Mouse (Mus musculus): ENCODE results near the gene Zfp985. TPM values are rescaled to one million over a fixed set of nuclear protein-coding genes. Genes with fewer than 3 reads are reported as not detected.
"Not testable (repeated sequence)": the region's sequence is repeated elsewhere in the genome, so short reads cannot be mapped to it uniquely, and the experiment has no call there.

Zfp985 gene
- total and polyA plus RNA-seq, 2 experiments from 2014 or later = 0.38 TPM; not detected in 1

DNA sequence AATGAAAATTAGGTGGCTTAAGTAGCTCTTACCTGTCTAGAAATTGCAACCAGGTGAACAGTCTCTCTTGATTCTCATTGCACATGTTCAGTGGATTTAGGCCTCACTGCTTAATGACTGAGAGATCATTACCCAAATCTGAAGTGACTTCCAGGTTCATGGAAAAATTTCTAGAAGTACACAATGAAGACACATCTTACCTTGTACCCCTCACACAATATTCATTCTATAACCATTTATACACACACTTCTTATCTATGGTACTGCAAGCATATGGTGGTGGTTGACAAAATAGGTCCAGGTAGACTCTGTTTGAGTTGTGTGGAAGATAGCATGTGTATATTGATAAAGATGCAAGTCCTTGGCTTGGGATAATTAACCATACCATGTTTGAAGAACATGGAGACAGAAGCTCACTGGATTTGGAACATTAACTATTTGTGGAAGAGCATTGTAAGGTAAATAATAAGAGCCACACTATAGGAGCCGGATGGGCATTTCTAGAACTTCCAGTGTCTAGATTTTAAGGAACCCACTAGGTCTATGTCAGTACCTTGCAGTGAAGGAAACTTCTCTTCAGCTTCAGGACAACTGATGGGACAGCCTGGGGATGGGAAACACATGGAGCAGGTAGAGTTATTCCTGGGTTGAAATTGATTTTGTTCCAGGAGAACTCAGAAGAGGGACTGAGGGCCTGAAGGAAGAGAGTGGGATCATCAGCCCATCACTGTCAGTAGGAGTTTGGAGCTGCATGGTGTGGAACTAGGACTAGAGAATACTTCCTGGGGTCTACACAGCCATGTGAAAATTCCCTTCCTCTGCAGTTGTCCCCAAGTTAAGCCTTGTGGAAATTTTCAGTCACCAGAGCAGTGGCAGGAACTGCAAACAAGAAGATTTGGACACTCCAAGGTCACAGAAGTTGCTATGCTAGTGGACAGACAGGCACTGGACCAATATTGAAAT is 33.7 kb downstream of the Zfp985 start:
- Histone ChIP-seq H3K4me2 (ENCODE audit: low read depth) (no peak overlapping the region), H3K4me1 (ENCODE audit: insufficient read depth) (no peaks in the 10 kb centered on the region), H3K4me3 (ENCODE audit: low read depth, low read length) (no peak overlapping the region), H3K9ac (no peak overlapping the region), H3K9me3 (ENCODE audit: low read length) (peaks cover 22% of the 10 kb centered on the region), H3K36me3 (ENCODE audit: insufficient read depth) (no peaks in the 10 kb centered on the region), H3K27ac (ENCODE audit: low read depth, low read length) (no peak overlapping the region), H3K27me3 (ENCODE audit: insufficient read depth, low read length) (no peaks in the 10 kb centered on the region)
- 47% methylated on average over 1 of the region's 1 CpGs for WGBS
- DNase-seq (no peak), ATAC-seq (no peak)
- no peak for TF ChIP-seq CTCF (IDR thresholded peaks at IDR 0.05; ENCODE audit: low read depth)

DNA sequence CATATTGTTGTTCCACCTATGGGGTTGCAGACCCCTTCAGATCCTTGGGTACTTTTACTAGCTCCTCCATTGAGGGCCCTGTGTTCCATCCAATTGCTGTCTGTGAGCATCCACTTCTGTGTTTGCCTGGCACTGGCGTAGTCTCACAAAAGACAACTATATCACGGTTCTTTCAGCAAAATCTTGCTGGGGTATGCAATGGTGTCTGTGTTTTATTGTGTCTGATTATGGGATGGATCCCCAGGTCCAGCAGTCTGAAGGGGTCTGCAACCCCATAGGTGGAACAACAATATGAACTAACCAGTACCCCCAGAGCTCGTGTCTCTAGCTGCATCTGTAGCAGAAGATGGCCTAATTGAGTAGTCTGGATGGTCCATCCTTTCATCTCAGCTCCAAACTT is 41.6 kb downstream of the Zfp985 start:
- H3K9ac ChIP-seq; H3K4me2 ChIP-seq (ENCODE audit: low read depth); DNase-seq; H3K27ac ChIP-seq (ENCODE audit: low read depth, low read length); H3K4me3 ChIP-seq (ENCODE audit: low read depth, low read length); H3K4me1 ChIP-seq (ENCODE audit: insufficient read depth); H3K36me3 ChIP-seq (ENCODE audit: insufficient read depth); ATAC-seq; H3K27me3 ChIP-seq (ENCODE audit: insufficient read depth, low read length): not testable (repeated sequence)
- H3K9me3 ChIP-seq (ENCODE audit: low read length) = peaks cover 11% of the 10 kb centered on the region; the same call in 1 of the 2 replicates
- WGBS = 84% methylated on average over 3 of the region's 3 CpGs

DNA sequence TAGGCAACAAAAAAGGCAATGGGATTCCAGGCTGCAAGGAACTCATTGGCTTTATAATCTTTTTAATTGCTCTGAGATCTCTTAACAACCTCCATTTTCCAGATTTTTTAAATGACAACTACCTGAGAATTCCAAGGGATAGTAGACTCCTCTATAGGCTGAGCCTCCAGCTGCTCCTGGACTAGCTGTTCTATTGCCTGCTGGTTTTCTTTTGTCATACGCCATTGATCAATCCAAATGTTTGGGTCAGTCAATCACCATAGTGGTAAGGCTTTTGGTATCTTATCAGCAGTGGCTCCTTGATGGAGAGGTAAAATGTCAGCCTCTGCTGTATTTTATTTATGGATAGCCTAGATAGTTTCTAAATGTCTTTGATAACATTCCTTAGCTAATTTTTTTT is 44.6 kb downstream of the Zfp985 start:
- H3K9ac ChIP-seq = no peak overlapping the region
- DNase-seq (no peak), ATAC-seq (no peak)
- no peak for TF ChIP-seq CTCF (IDR thresholded peaks at IDR 0.05; ENCODE audit: low read depth)
- no peaks in the 10 kb centered on the region for H3K36me3 ChIP-seq (ENCODE audit: insufficient read depth)
- WGBS = 58% methylated on average over 1 of the region's 1 CpGs
- peaks cover 20% of the 10 kb centered on the region for H3K9me3 ChIP-seq (ENCODE audit: low read length)
- no peaks in the 10 kb centered on the region for H3K4me1 ChIP-seq (ENCODE audit: insufficient read depth)
- H3K4me3 ChIP-seq (ENCODE audit: low read depth, low read length) = no peak overlapping the region
- H3K27me3 ChIP-seq (ENCODE audit: insufficient read depth, low read length) = no peaks in the 10 kb centered on the region
- H3K27ac ChIP-seq (ENCODE audit: low read depth, low read length) = no peak overlapping the region
- no peak overlapping the region for H3K4me2 ChIP-seq (ENCODE audit: low read depth)

DNA sequence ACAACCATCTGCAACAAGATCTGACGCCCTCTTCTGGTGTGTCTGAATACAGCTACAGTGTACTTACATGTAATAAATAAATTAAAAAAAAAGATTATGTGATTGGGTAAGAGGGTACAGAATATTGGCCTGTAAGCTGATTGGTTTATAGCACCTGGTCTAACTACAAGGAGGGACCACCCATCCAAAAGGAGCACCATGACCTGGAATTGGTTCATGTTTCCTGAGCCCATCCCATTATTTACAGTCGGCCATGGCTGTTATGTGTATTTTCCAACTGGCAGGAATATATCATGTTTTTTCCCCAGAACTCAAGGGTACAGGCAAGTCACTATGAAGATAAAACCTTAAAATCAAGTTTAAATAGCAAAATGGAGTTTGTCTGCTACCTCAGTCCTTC is 45.8 kb downstream of the Zfp985 start:
- TF ChIP-seq CTCF (IDR thresholded peaks at IDR 0.05; ENCODE audit: low read depth) = no peak
- no peak for DNase-seq
- H3K4me1 ChIP-seq (ENCODE audit: insufficient read depth) = no peaks in the 10 kb centered on the region
- no peak overlapping the region for H3K4me2 ChIP-seq (ENCODE audit: low read depth)
- H3K27ac ChIP-seq (ENCODE audit: low read depth, low read length) = no peak overlapping the region
- WGBS = 64% methylated on average over 2 of the region's 2 CpGs
- no peak overlapping the region for H3K9ac ChIP-seq
- no peak for ATAC-seq
- H3K9me3 ChIP-seq (ENCODE audit: low read length) = peaks cover 26% of the 10 kb centered on the region
- H3K36me3 ChIP-seq (ENCODE audit: insufficient read depth) = no peaks in the 10 kb centered on the region
- no peak overlapping the region for H3K4me3 ChIP-seq (ENCODE audit: low read depth, low read length)
- H3K27me3 ChIP-seq (ENCODE audit: insufficient read depth, low read length) = no peaks in the 10 kb centered on the region

DNA sequence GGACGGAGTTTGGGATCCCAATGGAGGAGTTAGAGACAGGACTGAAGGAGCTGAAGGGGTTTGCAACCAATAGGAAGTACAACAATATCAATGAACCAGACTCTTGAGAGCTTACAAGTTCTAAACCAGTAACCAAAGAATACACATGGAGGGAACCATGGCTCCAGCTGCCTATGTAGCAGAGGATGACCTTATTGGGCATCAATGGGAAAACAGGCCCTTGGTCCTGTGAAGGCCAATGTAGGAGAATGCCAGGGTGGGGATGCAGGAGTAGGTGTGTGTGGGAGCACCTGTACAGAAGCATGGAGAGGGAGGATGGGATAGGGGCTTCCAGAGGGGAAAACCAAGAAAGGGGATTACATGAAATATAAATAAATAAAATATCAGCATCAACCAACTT is 48.8 kb downstream of the Zfp985 start:
- Histone ChIP-seq H3K4me1 (ENCODE audit: insufficient read depth) (no peaks in the 10 kb centered on the region), H3K9me3 (ENCODE audit: low read length) (peaks cover 41% of the 10 kb centered on the region), H3K36me3 (ENCODE audit: insufficient read depth) (no peaks in the 10 kb centered on the region), H3K4me2 (ENCODE audit: low read depth) (no peak overlapping the region), H3K27ac (ENCODE audit: low read depth, low read length) (no peak overlapping the region), H3K27me3 (ENCODE audit: insufficient read depth, low read length) (no peaks in the 10 kb centered on the region), H3K4me3 (ENCODE audit: low read depth, low read length) (no peak overlapping the region), H3K9ac (no peak overlapping the region)
- TF ChIP-seq CTCF (IDR thresholded peaks at IDR 0.05; ENCODE audit: low read depth) = no peak
- DNase-seq (no peak), ATAC-seq (no peak)
- 37% methylated on average over 1 of the region's 1 CpGs for WGBS

DNA sequence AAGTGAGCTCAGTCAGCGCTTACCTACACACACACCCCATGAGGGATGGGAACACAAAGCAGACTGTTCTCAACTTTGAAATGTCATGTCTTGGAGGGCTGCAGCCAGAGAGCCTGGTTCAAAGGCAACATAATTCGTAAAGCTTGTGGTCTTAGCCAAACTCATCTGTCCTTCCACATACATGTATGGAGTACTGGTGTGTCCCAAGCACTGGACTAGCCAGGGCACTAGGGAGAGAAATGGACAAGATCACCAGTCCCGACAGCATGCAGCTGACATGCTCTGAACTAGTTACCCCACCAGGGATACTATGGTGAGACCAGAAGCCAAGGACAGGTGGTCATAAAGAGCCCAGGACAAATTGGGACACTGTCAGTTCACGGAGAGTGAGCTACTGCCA is 50.7 kb downstream of the Zfp985 start:
- H3K4me3 ChIP-seq (ENCODE audit: low read depth, low read length) = no peak overlapping the region
- ATAC-seq = no peak
- no peaks in the 10 kb centered on the region for H3K27me3 ChIP-seq (ENCODE audit: insufficient read depth, low read length)
- no peak for TF ChIP-seq CTCF (IDR thresholded peaks at IDR 0.05; ENCODE audit: low read depth)
- no peaks in the 10 kb centered on the region for H3K4me1 ChIP-seq (ENCODE audit: insufficient read depth)
- no peak overlapping the region for H3K9ac ChIP-seq
- no peak overlapping the region for H3K4me2 ChIP-seq (ENCODE audit: low read depth)
- peaks cover 37% of the 10 kb centered on the region for H3K9me3 ChIP-seq (ENCODE audit: low read length)
- DNase-seq = no peak
- H3K36me3 ChIP-seq (ENCODE audit: insufficient read depth) = no peaks in the 10 kb centered on the region
- WGBS = 82% methylated on average over 4 of the region's 4 CpGs
- H3K27ac ChIP-seq (ENCODE audit: low read depth, low read length) = no peak overlapping the region

DNA sequence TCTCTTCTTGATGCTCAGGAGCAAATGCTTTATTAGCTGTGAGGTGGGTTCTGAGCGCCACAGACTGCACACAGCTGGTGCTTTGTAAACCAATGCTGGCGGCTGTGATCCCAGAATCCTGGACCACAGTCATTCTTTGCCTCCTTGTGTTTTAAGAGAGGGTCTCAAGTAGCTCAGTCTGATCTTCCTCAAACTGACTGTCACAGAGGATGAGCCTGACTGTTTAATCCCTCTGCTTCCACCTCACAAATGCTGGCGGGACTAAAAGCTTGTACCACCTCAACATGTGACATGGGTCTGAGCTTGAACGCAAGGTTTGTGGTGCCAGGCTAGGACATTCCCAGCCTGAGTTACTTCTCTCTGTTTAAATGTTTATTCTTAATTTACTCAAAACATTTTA is 52.4 kb downstream of the Zfp985 start:
- DNase-seq = no peak
- Histone ChIP-seq H3K36me3 (ENCODE audit: insufficient read depth) (no peaks in the 10 kb centered on the region), H3K4me2 (ENCODE audit: low read depth) (no peak overlapping the region), H3K4me3 (ENCODE audit: low read depth, low read length) (no peak overlapping the region), H3K9me3 (ENCODE audit: low read length) (peaks cover 34% of the 10 kb centered on the region), H3K27ac (ENCODE audit: low read depth, low read length) (no peak overlapping the region), H3K4me1 (ENCODE audit: insufficient read depth) (no peaks in the 10 kb centered on the region), H3K9ac (no peak overlapping the region), H3K27me3 (ENCODE audit: insufficient read depth, low read length) (no peaks in the 10 kb centered on the region)
- TF ChIP-seq CTCF (IDR thresholded peaks at IDR 0.05; ENCODE audit: low read depth) = no peak
- ATAC-seq = no peak
- WGBS = 86% methylated on average over 4 of the region's 4 CpGs

DNA sequence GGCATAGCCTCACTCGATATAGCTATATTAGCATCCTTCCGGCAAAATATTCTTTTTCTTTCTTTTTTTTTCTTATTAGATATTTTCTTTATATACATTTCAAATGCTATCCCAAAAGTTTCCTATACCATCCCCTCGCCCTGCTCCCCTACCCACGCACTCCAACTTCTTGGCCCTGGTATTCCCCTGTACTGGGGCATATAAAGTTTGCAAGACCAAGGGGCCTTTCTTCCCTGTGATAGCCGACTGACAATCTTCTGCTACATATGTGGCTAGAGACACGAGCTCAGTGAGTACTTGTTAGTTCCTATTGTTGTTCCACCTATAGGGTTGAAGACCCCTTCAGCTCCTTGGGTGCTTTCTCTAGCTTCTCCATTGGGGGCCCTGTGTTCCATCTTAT is 53.4 kb downstream of the Zfp985 start:
- not testable (repeated sequence) for H3K27ac ChIP-seq (ENCODE audit: low read depth, low read length); H3K27me3 ChIP-seq (ENCODE audit: insufficient read depth, low read length); H3K4me1 ChIP-seq (ENCODE audit: insufficient read depth); ATAC-seq; DNase-seq; H3K4me3 ChIP-seq (ENCODE audit: low read depth, low read length); H3K4me2 ChIP-seq (ENCODE audit: low read depth); H3K9ac ChIP-seq; H3K36me3 ChIP-seq (ENCODE audit: insufficient read depth)
- peaks cover 33% of the 10 kb centered on the region for H3K9me3 ChIP-seq (ENCODE audit: low read length)
- WGBS = 84% methylated on average over 6 of the region's 6 CpGs

DNA sequence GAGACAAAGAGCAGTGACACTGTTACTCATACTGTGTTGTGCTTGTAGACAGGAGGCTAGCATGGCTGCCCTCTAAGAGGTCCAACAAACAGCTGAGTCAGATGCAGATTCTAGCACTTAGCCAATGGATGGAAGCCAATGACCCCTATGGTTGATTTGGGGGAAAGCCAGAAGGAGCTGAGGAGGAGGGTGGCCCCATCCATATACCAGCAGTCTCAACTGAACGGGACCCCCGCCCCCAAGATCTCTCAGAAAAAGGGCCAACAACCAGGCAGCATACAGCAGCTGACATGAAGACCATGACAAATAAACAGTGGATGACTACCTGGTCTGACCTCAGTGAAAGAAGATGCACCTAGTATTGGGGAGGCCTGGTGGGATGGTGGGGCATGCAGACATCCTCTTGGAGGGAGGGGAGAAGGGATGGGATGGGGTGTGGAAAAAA is 80.8 kb downstream of the Zfp985 start:
- not testable (repeated sequence) for H3K27me3 ChIP-seq (ENCODE audit: insufficient read depth, low read length); H3K4me3 ChIP-seq (ENCODE audit: low read depth, low read length); DNase-seq; H3K4me2 ChIP-seq (ENCODE audit: low read depth); H3K36me3 ChIP-seq (ENCODE audit: insufficient read depth); ATAC-seq; H3K4me1 ChIP-seq (ENCODE audit: insufficient read depth); H3K9me3 ChIP-seq (ENCODE audit: low read length); H3K27ac ChIP-seq (ENCODE audit: low read depth, low read length); H3K9ac ChIP-seq
- no CpG with 5 or more reads among the region's 2 CpGs for WGBS

Data from forebrain, postnatal 0 days (tissue).